Mouse (Mus musculus) embryonic fibroblast, embryonic 13.5 days (primary cell): Measurements from ENCODE around the gene Ccdc32.

Experiments used
- CTCF ChIP-seq: IDR thresholded peaks from 2 replicates; pipeline ENCODE4 v1.5.1; 2011; ENCODE audit warnings: mild to moderate bottlenecking, control low read depth, low read length, moderate library complexity, borderline replicate concordance; ENCODE audit not compliant: insufficient read depth
- POLR2A ChIP-seq: IDR thresholded peaks from 2 replicates; pipeline ENCODE4 v1.6.1; 2011; ENCODE audit warnings: low read depth, mild to moderate bottlenecking, control low read depth, low read length, moderate library complexity

GRCm38 (mm10) chr2:119015604-119016180 is 13.5 kb downstream of the Ccdc32 start:
- TF ChIP-seq CTCF (no peak), POLR2A (no peak)
